Mouse (Mus musculus) bone marrow, adult 2 months (tissue): ENCODE results near the gene Tbc1d4.

Experiments
- CTCF ChIP-seq: fragments of 200-500 bp; IDR thresholded peaks from 2 replicates; pipeline ENCODE4 v1.5.1; 2011; ENCODE audit warnings: low read length, control low read depth; ENCODE audit not compliant: control insufficient read depth, insufficient read depth
- POLR2A ChIP-seq: fragments of 200-500 bp; IDR thresholded peaks from 2 replicates; pipeline ENCODE4 v1.6.1; 2011; ENCODE audit warnings: low read depth, mild to moderate bottlenecking, control low read depth, low read length, borderline replicate concordance; ENCODE audit not compliant: control insufficient read depth

DNA sequence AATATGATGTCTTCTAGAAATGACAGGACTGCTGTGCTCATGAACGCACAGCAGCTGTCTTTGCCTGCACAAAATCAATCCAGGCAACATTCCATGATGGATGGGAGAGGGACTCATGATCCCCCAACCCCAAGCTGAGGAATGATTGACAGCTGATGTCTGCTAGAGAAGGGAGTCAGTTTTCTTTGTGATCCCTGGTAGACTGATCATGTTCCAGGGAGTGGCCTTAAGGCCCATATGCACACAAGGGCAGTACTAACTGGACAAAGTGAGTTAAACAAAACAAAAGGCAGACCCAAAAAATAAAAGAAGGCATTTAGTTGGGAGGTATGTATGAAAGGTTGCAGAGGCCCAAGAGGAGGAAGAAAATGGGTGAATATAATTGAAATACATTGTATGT is 71.6 kb downstream of the Tbc1d4 start:
- TF ChIP-seq POLR2A, result no peak
- no peak for TF ChIP-seq CTCF
